Mouse (Mus musculus): ENCODE data around the gene Ripk1. TPM values are rescaled to one million over a fixed set of nuclear protein-coding genes. Genes with fewer than 3 reads are reported as not detected.

The Ripk1 gene
- polyA plus RNA-seq, 1 experiment from 2014 or later, result 114 TPM

- peaks cover 25% of the 10 kb centered on the region for H3K79me2 ChIP-seq (ENCODE audit: inconsistent target)
- peak overlapping the region; percentile 82 for H3K27ac ChIP-seq
- peak overlapping the region; percentile 84 for H3K4me3 ChIP-seq (ENCODE audit: inconsistent target)
- WGBS (ENCODE audit: missing documents), result 45% methylated on average over 18 of the region's 20 CpGs
- peaks cover 19% of the 10 kb centered on the region; the same call in 1 of the 2 replicates for H3K36me3 ChIP-seq (ENCODE audit: inconsistent target)
Measured at GRCm38 (mm10) chr13:34076561-34077491, 74.7 kb downstream of the Ripk1 start.

GRCm38 (mm10) chr13:34077492-34078271, 75.5 kb downstream of the Ripk1 start, which contains the start of gene Tubb2a:
Tubb2a (minus strand) TSS chr13:34078007.
- Histone ChIP-seq H3K36me3 (ENCODE audit: inconsistent target) (peaks cover 19% of the 10 kb centered on the region; the same call in 1 of the 2 replicates), H3K27ac (peak within 1 kb of the TSS; percentile 82), H3K4me3 (ENCODE audit: inconsistent target) (peak within 1 kb of the TSS; percentile 84), H3K79me2 (ENCODE audit: inconsistent target) (peaks cover 25% of the 10 kb centered on the region)
- under 1% methylated on average over 45 of the region's 45 CpGs for WGBS (ENCODE audit: missing documents)

GRCm38 (mm10) chr13:34078500-34079280, 76.5 kb downstream of the Ripk1 start:
- Histone ChIP-seq H3K36me3 (ENCODE audit: inconsistent target) (peaks cover 15% of the 10 kb centered on the region; the same call in 1 of the 2 replicates), H3K4me3 (ENCODE audit: inconsistent target) (peak overlapping the region; percentile 84), H3K27ac (peak overlapping the region; percentile 37), H3K79me2 (ENCODE audit: inconsistent target) (peaks cover 25% of the 10 kb centered on the region)
- WGBS (ENCODE audit: missing documents), result 15% methylated on average over 16 of the region's 16 CpGs

- Histone ChIP-seq H3K4me3 (ENCODE audit: inconsistent target) (no peak overlapping the region), H3K27ac (no peak overlapping the region), H3K79me2 (ENCODE audit: inconsistent target) (peaks cover 25% of the 10 kb centered on the region), H3K36me3 (ENCODE audit: inconsistent target) (peaks cover 9% of the 10 kb centered on the region; the same call in 1 of the 2 replicates)
- 63% methylated on average over 3 of the region's 3 CpGs for WGBS (ENCODE audit: missing documents)
Measured at GRCm38 (mm10) chr13:34079801-34080200, 77.6 kb downstream of the Ripk1 start.

GRCm38 (mm10) chr13:34081926-34082325, 79.8 kb downstream of the Ripk1 start:
- no peak overlapping the region for H3K27ac ChIP-seq
- 96% methylated on average over 4 of the region's 4 CpGs for WGBS (ENCODE audit: missing documents)
- H3K36me3 ChIP-seq (ENCODE audit: inconsistent target), result no peaks in the 10 kb centered on the region
- H3K4me3 ChIP-seq (ENCODE audit: inconsistent target), result no peak overlapping the region
- H3K79me2 ChIP-seq (ENCODE audit: inconsistent target), result peaks cover 9% of the 10 kb centered on the region

- Histone ChIP-seq H3K36me3 (ENCODE audit: inconsistent target) (no peaks in the 10 kb centered on the region), H3K27ac (no peak overlapping the region), H3K79me2 (ENCODE audit: inconsistent target) (no peaks in the 10 kb centered on the region), H3K4me3 (ENCODE audit: inconsistent target) (no peak overlapping the region)
- whole genome bisulfite sequencing (ENCODE audit: missing documents), result 81% methylated on average over 9 of the region's 9 CpGs
Measured at GRCm38 (mm10) chr13:34084026-34084750, 82.0 kb downstream of the Ripk1 start.

Other genes starting within 250 kb of the Ripk1 start
- gene Serpinb6e, start 159.0 kb upstream of the Ripk1 start, polyA plus RNA-seq (2018), result not detected in 3 replicates
- not detected in 3 replicates for gene Serpinb6c, start 96.7 kb upstream of the Ripk1 start, polyA plus RNA-seq (2018)
- gene Nqo2, start 37.7 kb upstream of the Ripk1 start, polyA plus RNA-seq (2018), result 31.7 to 46.3 TPM (median 42.0 TPM) in 3 replicates
- 845 to 1,624 TPM (median 1,052 TPM) in 3 replicates for gene Serpinb6a, start 431 bp downstream of the Ripk1 start, polyA plus RNA-seq (2018)
- 16.8 to 29.1 TPM (median 24.2 TPM) in 3 replicates for gene Bphl, start 35.2 kb downstream of the Ripk1 start, polyA plus RNA-seq (2018)
- gene Tubb2a, start 75.6 kb downstream of the Ripk1 start, polyA plus RNA-seq (2018), result 162 to 260 TPM (median 170 TPM) in 3 replicates
- gene Tubb2b, start 128.1 kb downstream of the Ripk1 start, polyA plus RNA-seq (2018), result 3.6 to 6.5 TPM (median 5.1 TPM) in 3 replicates
- 13.9 to 63.8 TPM (median 55.2 TPM) in 3 replicates for gene Psmg4, start 160.6 kb downstream of the Ripk1 start, polyA plus RNA-seq (2018)

Data from macrophage (primary cell).